Mouse (Mus musculus) MN1 (cell line): ENCODE measurements around the gene 9130008F23Rik.

Source experiments
- DNase-seq: peaks from one replicate; pipeline ENCODE4 v3.0.0-alpha.2; 2016; ENCODE audit warnings: low spot score

The 9130008F23Rik gene

GRCm38 (mm10) chr17:40879924-40880691 is at the start of gene 9130008F23Rik:
9130008F23Rik (minus strand) TSS chr17:40880559.
- DNase-seq: no peak

DNA sequence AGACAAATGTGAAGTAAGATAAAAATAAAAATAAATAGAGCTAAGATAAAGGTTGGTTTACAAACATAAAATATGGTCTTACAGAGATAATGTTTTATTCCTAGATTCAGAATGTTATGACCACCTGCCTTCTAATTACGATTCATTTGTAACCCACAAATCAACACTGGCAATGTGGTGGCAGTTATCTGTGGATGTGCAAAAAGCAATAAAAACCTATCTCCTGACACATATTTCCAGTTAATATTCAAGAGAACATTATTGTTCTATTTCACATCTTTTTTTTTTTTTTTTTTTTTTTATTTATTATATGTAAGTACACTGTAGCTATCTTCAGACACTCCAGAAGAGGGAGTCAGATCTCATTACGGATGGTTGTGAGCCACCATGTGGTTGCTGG is 35.1 kb upstream of the 9130008F23Rik start:
- DNase-seq: no peak

GRCm38 (mm10) chr17:40914250-40914649 is 33.9 kb upstream of the 9130008F23Rik start, which contains the start of gene Glyatl3:
Glyatl3 (minus strand) TSS chr17:40914350.
- no peak for DNase-seq

DNA sequence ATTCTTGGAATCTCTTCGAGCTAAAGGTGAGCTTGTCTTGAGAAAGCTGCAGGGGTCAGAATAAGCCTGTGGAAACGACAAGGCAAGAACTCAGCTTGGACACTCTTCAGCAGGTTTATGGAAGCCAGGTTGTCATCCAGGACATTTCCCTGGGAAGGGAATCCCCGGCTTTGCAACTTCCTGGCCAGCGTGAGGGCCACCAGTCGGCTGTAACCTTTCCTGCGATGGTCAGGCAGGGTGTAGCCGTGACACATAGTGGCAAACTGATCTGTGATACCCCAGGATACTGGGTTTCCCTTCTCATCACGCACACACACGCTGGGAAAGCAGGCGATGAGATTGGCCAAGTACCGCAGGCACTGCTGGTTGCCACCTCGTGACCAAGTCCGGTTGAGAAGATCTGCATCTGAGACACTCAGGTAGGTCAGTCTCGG is 24.4 kb upstream of the 9130008F23Rik start:
- DNase-seq: no peak

- DNase-seq: no peak
Measured at GRCm38 (mm10) chr17:40904056-40904597, 23.8 kb upstream of the 9130008F23Rik start.

DNA sequence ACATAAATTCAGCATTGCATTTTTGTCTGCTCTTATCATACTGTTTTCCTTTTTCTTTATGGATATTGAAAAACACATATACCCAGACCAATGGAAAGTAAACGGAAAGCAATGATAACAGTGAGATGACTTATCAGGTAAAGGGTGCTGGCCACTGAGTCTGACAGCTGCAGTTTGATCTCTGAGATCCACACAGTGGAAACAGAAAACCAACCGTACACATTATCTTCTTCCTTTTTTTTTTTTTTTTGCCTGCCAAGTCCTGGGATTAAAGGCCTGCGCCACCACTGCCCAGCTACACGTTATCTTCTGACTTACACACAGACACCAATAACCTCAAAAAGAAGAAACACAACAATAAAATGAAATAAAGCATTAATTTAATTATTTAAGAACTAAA is 23.0 kb upstream of the 9130008F23Rik start:
- no peak for DNase-seq

GRCm38 (mm10) chr17:40899783-40900363 is 19.5 kb upstream of the 9130008F23Rik start:
- DNase-seq: no peak

DNA sequence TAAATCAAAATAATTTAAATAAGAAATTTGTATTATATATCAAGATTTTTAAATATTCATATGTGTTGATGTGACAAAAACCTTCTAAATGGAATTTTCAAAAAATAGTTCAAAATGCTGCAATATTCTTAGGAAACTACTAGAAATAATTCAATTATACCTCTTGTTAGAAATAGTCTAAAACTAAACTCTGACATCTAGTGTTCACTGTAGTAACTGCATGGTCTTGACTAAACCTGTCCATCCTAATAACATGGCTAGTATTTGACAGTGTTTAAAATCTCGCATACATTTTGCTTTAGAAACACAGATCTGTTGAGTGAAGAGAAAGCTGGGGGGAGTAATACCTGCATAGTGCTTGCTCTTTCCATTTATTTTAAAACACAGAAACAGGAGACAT is 16.5 kb upstream of the 9130008F23Rik start:
- DNase-seq: peak; percentile 18

DNA sequence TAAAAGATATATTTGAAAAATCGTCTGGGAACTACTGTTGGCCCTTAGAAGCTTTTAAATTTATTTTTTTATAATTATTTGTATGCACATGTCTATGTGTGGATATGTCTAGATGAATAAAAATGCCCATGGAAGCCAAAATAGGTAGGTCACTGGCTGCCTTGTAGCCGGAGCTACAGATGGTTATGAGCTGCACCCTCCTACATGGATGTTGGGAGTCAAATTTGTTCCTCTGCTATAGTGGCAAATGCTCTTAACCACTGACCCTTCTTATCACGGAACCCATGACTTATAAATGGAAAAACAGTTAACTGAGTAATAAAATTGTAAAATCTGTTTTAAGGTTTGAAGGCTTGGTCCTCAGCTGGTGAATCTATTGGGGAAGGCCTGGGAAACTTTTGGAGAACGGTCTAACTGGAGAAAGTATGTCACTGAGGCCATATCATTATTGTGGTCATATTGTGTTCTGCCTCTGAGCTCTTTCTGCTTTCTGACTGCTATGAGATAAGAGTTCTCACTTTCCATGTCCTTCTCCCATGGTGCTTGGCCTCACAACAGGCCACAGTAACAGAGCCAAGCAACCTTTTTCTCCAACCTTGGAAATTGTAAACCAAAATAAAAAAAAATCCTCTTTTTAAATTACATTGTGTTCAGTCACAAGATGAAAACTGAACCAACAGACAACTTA is 7.6 kb upstream of the 9130008F23Rik start:
- no peak for DNase-seq

- no peak for DNase-seq
Measured at GRCm38 (mm10) chr17:40885155-40885554, 4.8 kb upstream of the 9130008F23Rik start.

DNA sequence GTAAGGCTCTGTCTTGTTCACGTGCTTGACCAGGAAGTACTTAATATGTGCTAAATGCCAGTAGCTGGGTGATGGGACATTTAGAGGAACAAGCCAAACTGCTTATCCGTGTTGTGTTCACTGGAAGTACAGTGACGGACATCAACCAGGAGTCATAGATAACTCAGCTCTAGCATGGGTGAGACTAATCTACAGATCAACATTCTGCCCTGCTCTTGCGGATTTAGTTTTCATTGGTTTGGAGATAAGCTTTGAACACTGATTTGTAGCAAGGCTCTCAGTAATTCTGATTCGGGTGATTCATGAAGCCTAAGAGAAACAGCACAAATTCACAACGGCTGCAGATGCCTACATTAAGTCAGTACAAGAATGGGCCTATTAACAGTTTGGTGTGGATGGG is 1.8 kb upstream of the 9130008F23Rik start:
- DNase-seq: no peak

DNA sequence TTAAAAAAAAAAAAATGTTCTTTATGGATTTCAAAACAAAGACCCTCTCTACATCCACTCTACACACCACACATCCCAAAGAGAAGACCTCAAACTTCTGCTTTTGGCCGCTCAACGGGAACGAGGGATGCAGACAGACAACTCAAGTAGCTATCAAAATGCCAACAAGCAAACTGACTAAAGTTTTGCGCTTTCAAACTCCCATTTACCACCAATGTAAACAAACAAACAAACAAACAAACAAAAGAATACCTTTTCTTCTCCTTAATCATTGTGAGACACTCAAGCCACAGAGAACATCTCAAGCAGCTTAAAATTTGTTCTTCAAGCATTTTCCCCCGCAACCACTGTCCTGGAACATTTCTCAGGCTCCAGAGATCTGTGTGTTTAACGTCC is 833 bp downstream of the 9130008F23Rik start:
- no peak for DNase-seq

DNA sequence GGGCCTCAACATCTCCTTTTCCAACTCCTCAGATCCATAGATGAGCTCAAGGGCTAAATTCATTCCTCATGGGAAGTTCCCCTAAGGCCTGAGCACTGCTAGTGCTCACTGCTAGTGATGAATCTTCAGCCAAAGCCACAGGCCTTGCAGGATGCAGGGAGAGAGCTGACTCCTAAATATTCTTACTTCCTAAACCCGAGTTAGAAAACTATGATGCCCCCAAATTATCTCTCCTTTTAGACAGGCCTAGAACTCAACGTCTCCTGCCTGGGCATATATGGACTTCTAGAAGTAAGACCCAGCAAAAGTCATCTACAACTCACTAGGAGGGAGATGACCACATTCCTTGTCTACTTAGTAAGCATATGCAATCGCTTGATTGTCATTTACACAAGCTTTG is 2.6 kb downstream of the 9130008F23Rik start:
- DNase-seq: no peak

- DNase-seq: no peak
Measured at GRCm38 (mm10) chr17:40875568-40875967, 4.8 kb downstream of the 9130008F23Rik start.

DNA sequence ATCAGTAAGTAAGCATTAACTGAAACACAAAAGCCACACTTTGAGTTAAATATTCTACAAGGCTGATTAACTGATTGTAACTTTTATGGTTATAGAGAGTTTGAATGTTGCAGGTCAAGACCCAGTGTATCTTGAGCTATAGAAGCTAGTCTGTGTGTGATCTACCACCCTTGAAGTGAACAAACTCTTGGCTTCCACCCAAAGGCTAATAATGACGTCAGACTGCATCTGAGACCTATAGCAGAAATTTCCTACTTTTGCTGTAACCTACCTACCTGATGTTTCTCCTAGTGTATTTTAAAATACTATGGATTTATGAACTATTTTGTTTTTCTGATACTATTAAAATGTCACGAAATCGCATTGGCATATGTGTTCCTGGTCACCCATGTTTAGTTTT is 5.7 kb downstream of the 9130008F23Rik start:
- no peak for DNase-seq

- no peak for DNase-seq
Measured at GRCm38 (mm10) chr17:40873582-40874011, 6.8 kb downstream of the 9130008F23Rik start.

- DNase-seq: no peak
Measured at GRCm38 (mm10) chr17:40872626-40873025, 7.7 kb downstream of the 9130008F23Rik start.

GRCm38 (mm10) chr17:40868952-40869747 is 11.2 kb downstream of the 9130008F23Rik start:
- no peak for DNase-seq

GRCm38 (mm10) chr17:40855065-40855464 is 25.3 kb downstream of the 9130008F23Rik start:
- no peak for DNase-seq

- no peak for DNase-seq
Measured at GRCm38 (mm10) chr17:40837308-40837707, 43.1 kb downstream of the 9130008F23Rik start.

GRCm38 (mm10) chr17:40831870-40832269 is 48.5 kb downstream of the 9130008F23Rik start:
- DNase-seq: no peak
